Mouse (Mus musculus) hindbrain, postnatal 0 days (tissue): ENCODE measurements around the gene Rtl10. TPM values are rescaled to one million over a fixed set of nuclear protein-coding genes. Genes with fewer than 3 reads are reported as not detected.
A peak's percentile ranks its signal among the peaks of the same experiment; 100 is the strongest.

Experiments used
- ATAC-seq: fragments of 200-750 bp; cut with Nextera tagmentation; 2 replicates; pipeline ENCODE4 v1.8.0; 2017; ENCODE audit warnings: mild to moderate bottlenecking, moderate TSS enrichment, moderate library complexity
- DNase-seq: peaks from one replicate; pipeline ENCODE4 v3.0.0-alpha.2; 2015; ENCODE audit warnings: low spot score
- H3K27ac ChIP-seq: fragments of 300-500 bp; sonication (generic); 2 replicates; pipeline ENCODE4 v1.5.1; 2014; ENCODE audit warnings: mild to moderate bottlenecking
- H3K27me3 ChIP-seq: fragments of 300-500 bp; sonication (generic); 2 replicates; pipeline ENCODE4 v1.6.1; 2014; ENCODE audit warnings: low read length, mixed read lengths; ENCODE audit not compliant: insufficient read depth
- H3K36me3 ChIP-seq: fragments of 300-500 bp; sonication (generic); 2 replicates; pipeline ENCODE4 v1.6.1; 2014; ENCODE audit warnings: low read length, mixed read lengths; ENCODE audit not compliant: insufficient read depth
- H3K4me1 ChIP-seq: fragments of 300-500 bp; sonication (generic); 2 replicates; pipeline ENCODE4 v1.6.1; 2014; ENCODE audit warnings: antibody characterized with exemption, low read length, mixed read lengths; ENCODE audit not compliant: insufficient read depth
- H3K4me2 ChIP-seq: fragments of 300-500 bp; sonication (generic); 2 replicates; pipeline ENCODE4 v1.6.1; 2014; ENCODE audit warnings: low read depth, mild to moderate bottlenecking, low read length, moderate library complexity, mixed read lengths
- H3K4me3 ChIP-seq: fragments of 300-500 bp; sonication (generic); 2 replicates; pipeline ENCODE4 v1.5.1; 2014; ENCODE audit warnings: low read length
- H3K9ac ChIP-seq: fragments of 300-500 bp; sonication (generic); replicated peaks from 2 replicates; pipeline ENCODE4 v1.6.1; 2014; ENCODE audit warnings: mild to moderate bottlenecking, low read length, moderate library complexity, mixed read lengths
- H3K9me3 ChIP-seq: fragments of 300-500 bp; sonication (generic); 2 replicates; pipeline ENCODE4 v1.6.1; 2016; ENCODE audit warnings: low read length, mixed read lengths
- CTCF ChIP-seq: IDR thresholded peaks from 2 replicates; pipeline ENCODE4 v1.5.1; 2016; ENCODE audit warnings: antibody characterized with exemption, control low read depth, low read depth
- WGBS: fragments of 180-500 bp; shearing (Covaris S2); extraction: QIAGEN DNeasy Blood & Tissue Kit; methylation state at CpG from one replicate; pipeline ENCODE4 v1.1.7; 2014; 5-methylcytosine and 5-hydroxymethylcytosine counted together
- polyA plus RNA-seq: library from polyadenylated mRNA; unstranded; fragments of >200 nt; fragmentation: Nextera tagmentation; extraction: Ambion mirVana; gene quantifications from 2 replicates; pipeline ENCODE4 v1.2.1, GENCODE M21; 2015
- total RNA-seq: library from RNA; depleted of rRNA; stranded (reverse); fragments of >200 nt; gene quantifications from 2 replicates; pipeline ENCODE4 v1.2.3, GENCODE M21; 2014; rRNA removed

Rtl10 gene
- 11.0 and 12.4 TPM in 2 replicates for total RNA-seq
- polyA plus RNA-seq: 2.5 and 2.7 TPM in 2 replicates

DNA sequence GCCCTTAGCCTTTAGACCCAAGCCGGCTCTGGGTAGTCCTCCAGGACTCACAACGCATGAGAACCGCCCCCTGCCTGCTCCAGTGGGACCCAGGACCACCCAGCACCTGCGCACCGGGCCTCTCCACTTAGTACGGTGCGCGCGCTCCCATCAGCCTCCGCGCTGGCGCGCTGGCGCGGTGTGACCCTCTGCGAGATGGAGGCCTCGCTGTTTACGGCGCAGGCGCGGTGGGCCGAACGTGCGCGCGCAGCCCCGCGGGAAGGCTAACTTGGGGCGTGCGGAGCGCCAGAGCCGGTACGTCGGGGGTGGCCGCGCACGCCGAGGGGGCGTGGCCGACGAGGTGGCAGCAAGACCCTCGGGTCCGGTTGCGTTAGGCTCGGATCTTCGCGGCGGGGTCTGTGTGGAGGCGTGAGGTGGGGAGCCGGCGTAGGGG is at the start of gene Rtl10, which contains the start of gene Gnb1l:
Rtl10 (plus strand) TSS at position 344 of the 433 bp plus-strand sequence.
Gnb1l (plus strand) TSS at position 156 of the 433 bp plus-strand sequence.
- Histone ChIP-seq H3K4me2 (peak within 1 kb of the TSS; percentile 91), H3K9ac (peak within 1 kb of the TSS; percentile 85), H3K4me1 (peaks cover 14% of the 10 kb centered on the region), H3K27ac (peak within 1 kb of the TSS; percentile 92), H3K4me3 (peak within 1 kb of the TSS; percentile 77), H3K9me3 (no peaks in the 10 kb centered on the region), H3K27me3 (no peaks in the 10 kb centered on the region), H3K36me3 (peaks cover 13% of the 10 kb centered on the region; the same call in 1 of the 2 replicates)
- no peak for TF ChIP-seq CTCF
- peak; percentile 97 for ATAC-seq
- 3% methylated on average over 51 of the region's 51 CpGs for WGBS
- DNase-seq: peak; percentile 98

DNA sequence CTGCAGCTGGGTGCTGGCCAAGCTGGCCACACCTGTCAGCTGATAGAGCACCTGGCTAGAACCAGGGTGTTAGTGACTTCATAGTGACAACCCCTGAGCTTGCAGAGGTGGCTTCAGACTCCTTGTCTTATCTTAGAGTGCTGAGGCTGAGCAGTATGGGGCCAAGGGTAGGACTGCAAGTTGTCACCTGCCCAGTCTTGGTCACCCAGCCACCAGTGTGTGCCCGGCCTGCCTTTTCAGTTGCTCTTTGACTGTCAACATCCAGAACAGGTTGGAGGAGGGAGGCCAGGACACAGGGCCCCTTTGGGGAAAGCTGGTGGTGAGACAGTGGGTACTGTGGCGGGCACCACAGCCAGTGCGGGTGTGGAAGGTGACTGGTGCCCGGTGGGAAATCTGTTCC is 49.7 kb upstream of the Rtl10 start:
- Histone ChIP-seq H3K27me3 (no peaks in the 10 kb centered on the region), H3K9me3 (no peaks in the 10 kb centered on the region), H3K4me2 (no peak overlapping the region), H3K27ac (no peak overlapping the region), H3K4me3 (no peak overlapping the region), H3K4me1 (0 out of 2 replicates have a peak, but pooled peaks cover 4% of the 10 kb centered on the region), H3K36me3 (no peaks in the 10 kb centered on the region), H3K9ac (no peak overlapping the region)
- 92% methylated on average over 4 of the region's 4 CpGs for WGBS
- DNase-seq (no peak), ATAC-seq (no peak)
- TF ChIP-seq CTCF: no peak

DNA sequence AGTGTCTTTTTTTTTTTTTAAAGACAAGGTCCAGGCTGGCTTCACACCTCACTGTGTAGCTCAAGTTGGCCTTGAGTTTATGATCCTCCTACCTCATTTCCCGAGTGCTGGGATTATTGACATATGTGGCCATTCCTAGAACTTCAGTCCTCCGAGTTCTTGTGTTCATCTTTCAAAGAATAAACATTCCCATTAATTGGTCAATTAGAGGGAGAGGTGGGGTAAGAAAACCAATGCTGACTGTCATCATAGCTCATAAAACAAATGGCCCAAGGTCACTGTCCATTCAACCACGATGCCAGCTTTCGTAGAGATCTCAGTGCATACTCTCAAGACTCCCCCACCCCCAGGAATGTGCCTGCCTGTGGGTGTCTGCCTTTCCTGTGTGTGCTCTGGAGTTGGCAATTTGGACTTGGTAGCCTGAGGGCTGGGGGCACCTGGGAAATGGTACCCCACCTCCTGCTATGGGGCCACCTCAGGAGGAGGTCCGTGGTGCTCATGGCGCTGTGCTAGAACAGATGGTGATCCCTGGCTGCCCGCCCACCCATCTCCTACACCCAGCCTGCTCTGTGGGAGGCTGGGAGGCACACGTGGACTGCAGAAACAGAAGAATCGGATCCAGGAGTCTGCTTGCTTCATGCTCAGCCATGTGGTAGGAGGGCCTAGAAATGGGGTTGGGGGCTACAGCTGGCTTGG is 47.1 kb upstream of the Rtl10 start:
- TF ChIP-seq CTCF: no peak
- H3K4me3 ChIP-seq: no peak overlapping the region
- H3K4me1 ChIP-seq: 0 out of 2 replicates have a peak, but pooled peaks cover 4% of the 10 kb centered on the region
- WGBS: 55% methylated on average over 9 of the region's 9 CpGs
- H3K9me3 ChIP-seq: no peaks in the 10 kb centered on the region
- no peak overlapping the region for H3K4me2 ChIP-seq
- H3K27me3 ChIP-seq: no peaks in the 10 kb centered on the region
- H3K27ac ChIP-seq: no peak overlapping the region
- DNase-seq: no peak
- no peak for ATAC-seq
- H3K9ac ChIP-seq: no peak overlapping the region
- no peaks in the 10 kb centered on the region; the same call in 1 of the 2 replicates for H3K36me3 ChIP-seq

DNA sequence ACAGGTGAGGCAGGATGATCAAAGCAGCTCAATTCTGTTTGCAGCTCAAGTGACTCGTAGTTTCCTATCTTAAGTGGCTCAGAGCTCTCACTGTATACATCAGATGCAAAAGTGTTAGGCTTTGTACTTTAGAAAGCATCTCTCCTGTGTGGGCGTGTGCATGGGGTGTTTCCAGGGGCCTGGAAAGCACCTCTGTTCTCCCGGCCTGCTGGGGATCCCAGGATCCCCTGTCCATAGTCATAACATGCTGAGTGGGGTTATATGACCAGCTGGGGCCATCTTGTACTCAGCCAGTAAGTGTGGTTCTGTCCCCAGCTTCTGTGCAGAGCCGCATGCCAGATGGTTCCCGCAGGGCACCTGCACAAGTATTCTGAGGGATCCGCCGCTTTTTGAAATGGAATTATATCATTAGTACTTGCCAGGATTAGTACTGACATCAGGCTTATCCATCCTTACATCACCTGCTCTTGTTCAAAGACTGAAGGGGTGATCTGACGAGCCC is 46.3 kb upstream of the Rtl10 start:
- no peak overlapping the region for H3K4me2 ChIP-seq
- no peaks in the 10 kb centered on the region for H3K27me3 ChIP-seq
- no peak for TF ChIP-seq CTCF
- DNase-seq (no peak), ATAC-seq (0 out of 2 replicates have a peak, but pooled peaks have one; percentile 10)
- H3K4me1 ChIP-seq: 0 out of 2 replicates have a peak, but pooled peaks cover 4% of the 10 kb centered on the region
- H3K4me3 ChIP-seq: no peak overlapping the region
- H3K27ac ChIP-seq: no peak overlapping the region
- no peaks in the 10 kb centered on the region for H3K9me3 ChIP-seq
- WGBS: 70% methylated on average over 8 of the region's 8 CpGs
- H3K9ac ChIP-seq: no peak overlapping the region
- H3K36me3 ChIP-seq: no peaks in the 10 kb centered on the region; the same call in 1 of the 2 replicates

DNA sequence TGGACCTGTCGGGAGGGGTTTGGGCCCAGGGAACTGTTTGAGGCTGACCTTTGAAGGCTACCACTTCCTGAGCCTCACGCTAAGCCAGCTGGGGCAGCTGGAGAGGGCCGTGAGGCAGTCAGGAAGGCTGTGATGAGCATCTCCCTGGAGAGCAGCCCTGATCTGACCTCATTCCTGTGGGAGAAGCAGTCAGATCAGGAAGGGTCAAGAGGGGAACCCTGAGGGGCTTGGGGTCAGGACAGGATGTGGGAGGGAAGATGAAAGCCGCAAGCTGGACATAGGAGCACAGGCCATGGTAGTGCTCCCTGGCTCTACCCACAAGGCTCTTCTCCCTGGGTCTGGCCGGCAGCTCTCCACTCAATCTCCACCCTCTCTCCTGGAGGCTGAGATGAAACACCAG is 44.9 kb upstream of the Rtl10 start:
- no peak for TF ChIP-seq CTCF
- no peak overlapping the region for H3K9ac ChIP-seq
- ATAC-seq (no peak), DNase-seq (no peak)
- 57% methylated on average over 5 of the region's 5 CpGs for WGBS
- H3K4me2 ChIP-seq: no peak overlapping the region
- no peaks in the 10 kb centered on the region; the same call in 1 of the 2 replicates for H3K36me3 ChIP-seq
- H3K9me3 ChIP-seq: no peaks in the 10 kb centered on the region
- H3K4me3 ChIP-seq: no peak overlapping the region
- H3K4me1 ChIP-seq: 0 out of 2 replicates have a peak, but pooled peaks cover 4% of the 10 kb centered on the region
- H3K27me3 ChIP-seq: no peaks in the 10 kb centered on the region
- no peak overlapping the region for H3K27ac ChIP-seq

DNA sequence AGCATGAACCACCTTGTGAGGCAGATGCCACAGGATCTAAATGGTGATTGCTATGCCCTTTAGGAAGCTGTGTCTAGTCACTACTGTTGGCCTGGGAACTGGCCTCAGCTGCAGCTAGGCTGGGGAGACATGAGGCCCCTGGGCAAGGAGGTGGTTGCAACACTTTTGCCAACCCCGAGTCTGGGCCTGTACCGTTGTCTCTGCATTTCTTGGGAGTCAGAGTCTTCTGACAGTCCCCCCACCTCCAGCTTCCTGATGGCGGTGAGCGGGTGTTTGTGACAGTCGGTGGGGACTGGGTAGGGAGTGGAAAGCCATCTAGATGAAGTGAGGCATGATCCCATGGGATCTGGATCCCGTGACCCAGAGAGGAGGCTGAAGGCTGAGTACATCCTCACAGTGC is 43.3 kb upstream of the Rtl10 start:
- no peaks in the 10 kb centered on the region for H3K9me3 ChIP-seq
- TF ChIP-seq CTCF: no peak
- WGBS: 88% methylated on average over 6 of the region's 6 CpGs
- no peaks in the 10 kb centered on the region for H3K27me3 ChIP-seq
- no peak overlapping the region for H3K4me2 ChIP-seq
- ATAC-seq (no peak), DNase-seq (no peak)
- no peak overlapping the region for H3K27ac ChIP-seq
- H3K4me1 ChIP-seq: 0 out of 2 replicates have a peak, but pooled peaks cover 7% of the 10 kb centered on the region
- no peak overlapping the region for H3K4me3 ChIP-seq
- H3K9ac ChIP-seq: no peak overlapping the region
- H3K36me3 ChIP-seq: no peaks in the 10 kb centered on the region; the same call in 1 of the 2 replicates

DNA sequence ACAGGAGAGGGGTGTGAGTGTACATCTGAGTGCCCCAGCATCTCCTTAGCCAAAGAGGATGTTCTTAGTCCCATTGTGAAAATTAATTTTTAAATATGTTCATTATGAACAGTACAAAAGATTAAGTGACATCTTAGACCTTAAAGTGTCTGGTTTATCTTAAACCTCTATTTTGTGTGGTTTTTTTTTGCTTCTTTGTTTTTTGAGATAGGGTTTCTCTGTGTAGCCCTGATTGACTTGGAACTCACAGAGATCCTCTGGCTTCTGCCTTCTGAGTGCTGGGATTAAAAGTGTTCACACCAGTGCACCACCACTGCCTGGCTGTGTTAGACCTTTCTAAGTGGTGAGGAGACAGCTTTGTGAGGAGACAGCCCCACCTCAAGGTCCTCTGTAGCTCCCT is 40.0 kb upstream of the Rtl10 start:
- ATAC-seq: no peak
- no peak for DNase-seq
- H3K9ac ChIP-seq: no peak overlapping the region
- H3K27me3 ChIP-seq: no peaks in the 10 kb centered on the region
- TF ChIP-seq CTCF: no peak
- H3K9me3 ChIP-seq: no peaks in the 10 kb centered on the region
- no peak overlapping the region for H3K4me2 ChIP-seq
- H3K27ac ChIP-seq: no peak overlapping the region
- H3K4me3 ChIP-seq: no peak overlapping the region
- 0 out of 2 replicates have a peak, but pooled peaks cover 3% of the 10 kb centered on the region for H3K4me1 ChIP-seq
- no peaks in the 10 kb centered on the region; the same call in 1 of the 2 replicates for H3K36me3 ChIP-seq
